Mouse (Mus musculus): ENCODE results near the gene Trim72.

GRCm38 (mm10) chr7:128049254-128049653, 45.5 kb downstream of the Trim72 start:
- TF ChIP-seq EP300 (IDR thresholded peaks at IDR 0.05) (no peak), CTCF (IDR thresholded peaks at IDR 0.05) (no peak)
